Mouse (Mus musculus) fat pad, adult 2 months (tissue): Measurements from ENCODE around the gene Hsp90ab1.

Experiments used
- DNase-seq: peaks from one replicate; pipeline ENCODE4 v3.0.0-alpha.2; 2011; ENCODE audit warnings: low read depth, low spot score; ENCODE audit errors: extremely low read depth

Hsp90ab1 gene

DNA sequence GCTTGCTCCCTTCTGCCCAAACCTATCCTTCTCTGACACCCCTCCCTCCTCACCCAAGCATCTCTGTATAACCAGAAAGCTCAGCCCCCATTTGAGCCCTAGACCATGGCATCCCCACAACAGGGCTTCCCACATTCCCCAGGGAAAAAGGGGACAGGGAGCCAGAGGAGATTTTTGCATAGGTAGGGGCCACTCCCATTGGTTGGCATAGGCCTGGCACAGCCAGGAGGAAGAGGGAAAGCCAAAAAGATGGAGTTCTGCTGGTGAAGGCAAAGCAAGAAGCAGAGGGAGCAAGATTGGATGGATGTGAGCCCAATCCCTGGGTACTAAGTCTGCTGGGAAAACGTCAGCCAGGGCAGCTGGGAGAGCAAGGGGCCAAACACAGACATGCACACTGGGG lies 30.0 kb downstream of the Hsp90ab1 start:
- no peak for DNase-seq

DNA sequence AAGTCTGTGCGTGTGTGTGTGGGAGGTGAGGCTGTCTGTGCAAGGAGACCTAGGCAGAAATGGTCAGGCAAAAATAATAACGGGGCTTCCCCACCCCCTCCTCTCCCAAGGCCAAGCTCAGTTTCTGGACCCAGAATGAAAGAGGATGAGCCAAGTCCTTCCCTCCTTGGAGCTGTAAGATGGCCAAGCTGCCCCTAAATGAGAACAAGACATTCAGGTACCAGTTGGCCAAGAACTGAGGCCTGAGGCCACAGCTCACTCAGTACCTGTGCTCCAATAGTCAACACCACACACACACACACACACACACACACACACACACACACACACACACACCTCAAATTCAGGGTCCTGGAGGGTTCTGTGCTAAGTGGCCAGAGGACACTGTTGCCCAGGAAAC lies 30.4 kb downstream of the Hsp90ab1 start:
- DNase-seq = no peak

DNA sequence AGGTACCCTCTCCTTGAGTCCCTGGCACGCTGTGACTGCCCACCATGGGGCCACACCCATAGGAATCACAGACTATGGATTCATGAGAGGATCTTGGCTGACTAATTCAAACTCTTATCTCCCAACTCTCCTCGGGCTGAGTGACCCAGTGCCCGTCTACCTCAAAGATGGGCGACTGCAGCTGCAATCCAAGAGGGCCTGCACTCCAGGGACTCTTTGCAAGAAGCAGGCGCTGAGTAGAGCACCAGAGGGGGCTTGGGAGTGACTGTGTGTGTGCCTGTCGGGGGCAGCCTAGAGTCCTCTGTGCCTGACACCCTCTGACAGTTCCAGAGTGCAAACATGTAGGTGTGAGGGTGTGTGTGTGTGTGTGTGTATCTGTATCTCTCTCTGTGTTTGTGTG lies 30.9 kb downstream of the Hsp90ab1 start:
- DNase-seq = no peak

DNA sequence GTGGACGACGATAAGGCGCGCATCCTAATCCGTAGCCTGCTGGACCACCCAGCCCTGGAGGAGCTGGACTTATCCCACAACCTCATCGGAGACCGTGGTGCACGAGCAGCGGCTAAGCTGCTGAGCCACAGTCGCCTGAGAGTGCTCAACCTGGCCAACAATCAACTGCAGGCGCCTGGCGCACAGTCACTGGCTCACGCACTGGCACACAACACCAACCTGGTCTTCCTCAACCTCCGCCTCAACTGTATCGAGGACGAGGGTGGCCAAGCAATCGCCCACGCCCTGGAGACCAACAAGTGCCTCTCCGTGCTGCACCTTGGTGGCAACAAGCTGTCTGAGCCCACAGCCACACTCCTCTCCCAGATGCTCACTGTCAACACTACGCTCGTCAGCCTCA lies 33.4 kb downstream of the Hsp90ab1 start:
- DNase-seq = no peak

- DNase-seq = no peak
Measured at GRCm38 (mm10) chr17:45538394-45538793, 34.7 kb downstream of the Hsp90ab1 start.

DNA sequence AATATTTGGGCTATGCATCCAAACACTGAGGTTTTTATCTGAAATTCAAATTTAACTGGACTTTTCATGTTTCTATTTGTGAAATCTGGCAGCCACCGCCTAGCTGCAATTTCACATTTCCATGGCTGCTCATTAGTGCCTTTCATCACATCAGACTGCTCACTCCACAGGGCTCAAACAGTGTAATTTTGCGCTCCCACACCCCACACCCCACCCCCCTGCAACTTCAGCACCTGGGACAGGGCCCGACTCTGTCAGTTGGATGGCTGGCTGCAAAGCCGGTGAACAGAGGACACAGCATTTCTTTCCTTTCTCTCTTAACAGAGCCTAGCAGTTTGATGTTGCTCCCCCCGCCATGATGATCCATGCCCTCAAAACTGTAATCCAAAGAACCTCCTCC lies 36.8 kb downstream of the Hsp90ab1 start:
- no peak for DNase-seq

DNA sequence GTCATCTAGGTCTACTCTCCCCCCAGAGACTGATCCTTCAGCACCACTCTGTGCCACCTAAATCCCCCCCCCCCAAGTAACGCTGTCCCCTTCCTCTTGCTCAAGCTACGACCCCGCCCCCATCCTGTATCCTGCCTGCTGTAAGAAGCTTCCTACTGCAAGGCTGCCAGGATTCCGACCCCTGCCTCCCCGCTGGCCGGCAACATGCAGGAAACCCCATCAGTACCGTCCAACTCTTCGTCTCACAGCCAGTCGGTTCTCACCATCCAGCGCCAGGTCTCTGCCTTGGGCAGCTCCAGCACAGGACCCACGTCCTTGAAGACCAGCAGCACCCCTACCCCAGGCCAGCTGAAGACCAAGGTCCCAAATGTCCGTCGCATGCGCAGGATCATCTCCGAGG lies 40.2 kb downstream of the Hsp90ab1 start:
- no peak for DNase-seq

- DNase-seq = no peak
Measured at GRCm38 (mm10) chr17:45530346-45530782, 42.7 kb downstream of the Hsp90ab1 start.

GRCm38 (mm10) chr17:45526571-45526970 lies 46.5 kb downstream of the Hsp90ab1 start:
- no peak for DNase-seq

DNA sequence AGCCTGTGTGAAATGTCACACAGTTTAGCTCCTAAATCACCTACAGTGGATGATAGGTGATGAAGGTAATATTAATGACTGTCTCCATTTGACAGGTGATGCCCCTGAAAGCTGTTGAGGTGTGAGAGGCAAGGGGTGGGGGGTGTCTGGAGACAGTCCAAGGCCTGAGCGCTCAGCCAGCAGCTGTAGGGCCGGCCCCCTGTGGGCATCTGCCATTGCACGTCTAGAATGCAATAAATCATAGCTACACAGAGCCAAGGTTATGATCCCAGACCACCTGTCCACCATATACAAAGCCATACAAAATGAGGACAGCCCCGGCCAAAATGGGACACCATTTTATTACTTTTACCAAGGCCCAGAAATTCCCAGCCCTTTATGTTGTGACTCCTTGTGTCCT lies 48.1 kb downstream of the Hsp90ab1 start:
- no peak for DNase-seq

DNA sequence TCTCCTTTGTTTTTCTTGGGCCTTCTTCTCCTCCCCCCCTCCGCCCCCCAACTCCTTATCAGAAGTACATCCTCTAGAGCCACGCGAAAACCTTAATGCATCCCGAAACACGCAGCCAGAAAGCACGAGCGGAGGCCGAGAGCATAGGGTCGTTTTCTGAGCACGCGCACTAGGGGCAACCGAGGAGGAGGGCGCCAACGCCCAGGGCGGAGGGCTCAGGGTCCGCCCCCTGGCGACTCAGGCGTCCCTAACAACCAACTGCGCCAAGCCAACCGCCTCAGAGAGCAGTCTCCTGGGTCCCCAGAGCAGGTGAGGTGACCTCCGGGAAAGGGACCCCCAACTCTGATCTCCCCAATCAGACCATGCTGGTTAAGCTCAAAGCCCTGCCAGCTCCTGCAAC lies 49.8 kb downstream of the Hsp90ab1 start, which contains the start of gene Tcte1:
Gene Tcte1 (plus strand): TSS at position 172 of the 400 bp plus-strand sequence.
- DNase-seq = no peak

DNA sequence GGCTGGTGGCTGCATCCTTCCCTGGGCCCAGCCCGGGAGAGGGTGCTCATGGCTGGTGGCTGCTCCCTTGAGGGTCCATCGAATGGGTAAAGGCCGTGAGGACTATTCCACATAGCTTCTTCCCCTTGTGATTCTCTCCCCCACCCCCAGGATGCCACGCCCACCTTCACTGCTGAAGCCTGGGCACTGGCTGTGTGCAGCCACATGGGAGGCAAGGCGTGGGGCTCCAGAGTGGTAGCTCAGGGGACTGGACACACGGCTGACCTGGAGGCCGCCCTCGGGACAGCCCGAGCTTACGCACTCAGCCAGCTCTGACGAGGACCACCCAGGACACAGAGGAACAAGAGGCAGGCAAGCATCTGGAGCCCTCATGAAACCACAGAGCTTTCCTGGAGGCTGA lies 52.9 kb downstream of the Hsp90ab1 start:
- DNase-seq = no peak

DNA sequence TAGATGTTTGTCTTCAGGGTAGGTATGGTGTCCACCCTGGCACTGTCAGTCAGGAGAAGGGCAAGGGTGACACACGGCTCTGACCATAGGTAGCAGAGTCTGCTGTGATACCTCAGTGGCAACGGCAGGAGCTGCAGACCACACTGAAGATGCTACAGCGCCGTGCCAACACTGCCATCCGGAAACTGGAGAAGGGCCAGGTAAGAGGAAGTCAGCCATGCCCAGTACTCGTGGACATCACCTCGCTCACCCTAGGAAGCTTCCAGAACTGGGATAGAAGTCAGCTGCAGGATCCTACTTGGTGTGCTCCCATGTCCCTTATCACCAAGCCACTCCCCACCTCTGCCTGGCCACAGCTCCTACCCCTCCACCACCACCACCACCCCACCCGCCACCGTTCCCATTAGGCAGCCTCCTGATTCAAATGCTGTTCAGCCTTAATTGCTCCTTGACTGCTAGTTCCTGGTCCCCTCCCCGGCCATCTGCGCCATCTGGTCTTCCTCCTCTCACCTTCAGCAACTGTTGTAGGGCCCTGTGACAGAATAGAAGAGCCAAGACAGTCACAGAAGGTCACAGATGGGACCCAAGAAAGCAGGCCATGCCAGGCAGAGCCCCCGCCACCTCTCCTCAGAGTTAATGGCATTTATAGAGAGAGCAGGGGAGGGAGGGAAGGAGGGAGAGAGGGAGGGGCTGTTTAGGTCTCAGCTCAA lies 54.1 kb downstream of the Hsp90ab1 start:
- no peak for DNase-seq
